Mouse (Mus musculus) layer of hippocampus, adult 18-20 months (tissue): ENCODE results near the gene Barhl1. TPM values are rescaled to one million over a fixed set of nuclear protein-coding genes. Genes with fewer than 3 reads are reported as not detected.
A peak's percentile ranks its signal among the peaks of the same experiment; 100 is the strongest.

Source experiments
- DNase-seq, 2 experiments: peaks; one replicate each; pipeline ENCODE4 v3.0.0; 2022; ENCODE audit warnings: low spot score in 2 of 2
- long read RNA-seq: library from polyadenylated mRNA; stranded (forward); transcript quantifications from one replicate; pipeline ENCODE4 v2.0.0, GENCODE M21; 2021
- total RNA-seq, 2 experiments: library from RNA; stranded (reverse); gene quantifications; 2 replicates each; pipeline ENCODE4 v1.2.3; 2021

The Barhl1 gene
- total RNA-seq: not detected
- long read RNA-seq: 0 reads

- DNase-seq: no peak
These were observed at the start of gene Barhl1 for GRCm38 (mm10) chr2:28916513-28916865. Gene Barhl1, minus strand, starts transcription at chr2:28916668.

- no peak for DNase-seq
These were observed 47.1 kb upstream of the Barhl1 start for GRCm38 (mm10) chr2:28963565-28963964.

- no peak for DNase-seq
These were observed 45.2 kb upstream of the Barhl1 start for GRCm38 (mm10) chr2:28961636-28962035.

- DNase-seq: no peak
These were observed 44.6 kb upstream of the Barhl1 start for GRCm38 (mm10) chr2:28961024-28961585.

- no peak for DNase-seq
These were observed 40.4 kb upstream of the Barhl1 start for GRCm38 (mm10) chr2:28956874-28957273.

- no peak for DNase-seq
These were observed 38.1 kb upstream of the Barhl1 start for GRCm38 (mm10) chr2:28954595-28954994.

GRCm38 (mm10) chr2:28952981-28953380 lies 36.5 kb upstream of the Barhl1 start:
- DNase-seq: no peak

- DNase-seq: no peak
These were observed 29.8 kb upstream of the Barhl1 start for GRCm38 (mm10) chr2:28946312-28946711.

GRCm38 (mm10) chr2:28945388-28945787 lies 28.9 kb upstream of the Barhl1 start:
- DNase-seq: no peak

- DNase-seq: no peak
These were observed 27.4 kb upstream of the Barhl1 start for GRCm38 (mm10) chr2:28943666-28944516.

- no peak for DNase-seq
These were observed 22.5 kb upstream of the Barhl1 start for GRCm38 (mm10) chr2:28938997-28939396.

- DNase-seq: no peak
These were observed 14.1 kb upstream of the Barhl1 start for GRCm38 (mm10) chr2:28930571-28930970.

- DNase-seq: peak; percentile 39 to 62
These were observed 7.4 kb upstream of the Barhl1 start for GRCm38 (mm10) chr2:28923912-28924311.

- no peak for DNase-seq
These were observed 2.5 kb upstream of the Barhl1 start for GRCm38 (mm10) chr2:28919001-28919400.

GRCm38 (mm10) chr2:28917518-28918361 lies 1.3 kb upstream of the Barhl1 start:
- no peak for DNase-seq

GRCm38 (mm10) chr2:28917156-28917517 lies 669 bp upstream of the Barhl1 start:
- DNase-seq: no peak

GRCm38 (mm10) chr2:28915768-28916512 lies 528 bp downstream of the Barhl1 start:
- no peak for DNase-seq

GRCm38 (mm10) chr2:28915104-28915738 lies 1.2 kb downstream of the Barhl1 start:
- no peak for DNase-seq

- DNase-seq: no peak
These were observed 2.3 kb downstream of the Barhl1 start for GRCm38 (mm10) chr2:28914121-28914520.

GRCm38 (mm10) chr2:28912961-28913360 lies 3.5 kb downstream of the Barhl1 start:
- no peak for DNase-seq
